Mouse (Mus musculus) gastrocnemius, postnatal 36 days (tissue): ENCODE measurements at regions not wholly inside any gene's neighbourhood (a gene's known extent, or its start where the extent isn't known, plus 50 kb on each side); places are given as distances from the start of the nearest gene placed in this dataset.

Experiments used
- DNase-seq, 2 experiments: peaks; one replicate each; pipeline ENCODE4 v3.0.0; 2022
- intact Hi-C: fragments of 180-260 bp; cut with DNase I; formaldehyde crosslinking; loops from one replicate; pipeline ENCODE4 v1.15.1; 2025

- intact Hi-C loops = no loop called here
- no peak for DNase-seq
Measured at GRCm38 (mm10) chr5:35165459-35165858, 59.9 kb upstream of the Lrpap1 start.

GRCm38 (mm10) chr5:35162607-35163006 lies 57.0 kb upstream of the Lrpap1 start:
- no peak for DNase-seq
- intact Hi-C loops = no loop called here

- no peak for DNase-seq
- intact Hi-C loops = no loop called here
Measured at GRCm38 (mm10) chr5:35162120-35162519, 56.6 kb upstream of the Lrpap1 start.

GRCm38 (mm10) chr5:35160929-35161815 lies 55.6 kb upstream of the Lrpap1 start:
- intact Hi-C loops = no loop called here
- DNase-seq = no peak

- intact Hi-C loops = no loop called here
- DNase-seq = no peak
Measured at GRCm38 (mm10) chr5:35159854-35160253, 54.3 kb upstream of the Lrpap1 start.

- intact Hi-C loops = no loop called here
- DNase-seq = no peak
Measured at GRCm38 (mm10) chr5:35159178-35159661, 53.7 kb upstream of the Lrpap1 start.

GRCm38 (mm10) chr5:35158346-35159047 lies 52.9 kb upstream of the Lrpap1 start:
- intact Hi-C loops = no loop called here
- DNase-seq = no peak

GRCm38 (mm10) chr5:35156371-35156770 lies 50.8 kb upstream of the Lrpap1 start:
- DNase-seq = no peak
- intact Hi-C loops = no loop called here

- no peak for DNase-seq
- intact Hi-C loops = no loop called here
Measured at GRCm38 (mm10) chr5:35155717-35156116, 50.2 kb upstream of the Lrpap1 start.
